Mouse (Mus musculus) bone marrow, adult 2 months (tissue): Measurements from ENCODE around the gene Axin1. TPM values are rescaled to one million over a fixed set of nuclear protein-coding genes. Genes with fewer than 3 reads are reported as not detected.
"Not testable (repeated sequence)": the region's sequence is repeated elsewhere in the genome, so short reads cannot be mapped to it uniquely, and the experiment has no call there.

Source experiments
- H3K27ac ChIP-seq: fragments of 200-500 bp; 2 replicates; pipeline ENCODE4 v1.5.1; 2012; ENCODE audit warnings: low read depth, mild to moderate bottlenecking, control low read depth, inconsistent platforms, low read length; ENCODE audit not compliant: control insufficient read depth, poor library complexity, insufficient read depth
- H3K4me1 ChIP-seq: fragments of 200-500 bp; 2 replicates; pipeline ENCODE4 v1.6.1; 2011; ENCODE audit warnings: low read length; ENCODE audit not compliant: control insufficient read depth, insufficient read depth
- H3K4me3 ChIP-seq: fragments of 200-500 bp; replicated peaks from 2 replicates; pipeline ENCODE3; 2011; ENCODE audit warnings: mild to moderate bottlenecking, low read depth, low read length, control low read depth; ENCODE audit not compliant: control insufficient read depth
- CTCF ChIP-seq: fragments of 200-500 bp; IDR thresholded peaks from 2 replicates; pipeline ENCODE4 v1.5.1; 2011; ENCODE audit warnings: low read length, control low read depth; ENCODE audit not compliant: control insufficient read depth, insufficient read depth
- POLR2A ChIP-seq: fragments of 200-500 bp; IDR thresholded peaks from 2 replicates; pipeline ENCODE4 v1.6.1; 2011; ENCODE audit warnings: low read depth, mild to moderate bottlenecking, control low read depth, low read length, borderline replicate concordance; ENCODE audit not compliant: control insufficient read depth
- WGBS: fragments of 180-500 bp; shearing (Covaris S2); methylation state at CpG from one replicate; pipeline ENCODE4 v1.1.7; 2018; 5-methylcytosine and 5-hydroxymethylcytosine counted together
- polyA plus RNA-seq: library from polyadenylated mRNA; stranded (reverse); fragments of >200 nt; gene quantifications from 2 replicates; pipeline ENCODE4 v1.2.4, GENCODE M21; 2011; ENCODE audit warnings: low replicate concordance; ENCODE audit not compliant: missing spikeins, insufficient read depth, insufficient read length

Axin1 gene
- polyA plus RNA-seq: 21.7 and 23.1 TPM in 2 replicates

GRCm38 (mm10) chr17:26138239-26138836 is at the start of gene Axin1:
TSS of gene Axin1 (plus strand) at chr17:26138688.
- WGBS: under 1% methylated on average over 42 of the region's 42 CpGs
- Histone ChIP-seq H3K27ac (peak within 1 kb of the TSS; percentile 83), H3K4me1 (peaks cover 3% of the 10 kb centered on the region; the same call in 1 of the 2 replicates), H3K4me3 (peak within 1 kb of the TSS; percentile 92)
- peak; percentile 37; the same call in 1 of the 2 replicates for TF ChIP-seq POLR2A
- peak; percentile 30; the same call in 1 of the 2 replicates for TF ChIP-seq CTCF

- TF ChIP-seq CTCF (peak; percentile 83), POLR2A (no peak)
- under 1% methylated on average over 32 of the region's 32 CpGs for WGBS
- no peak within 1 kb of the TSS for H3K27ac ChIP-seq
Measured at GRCm38 (mm10) chr17:26089905-26090632, 48.4 kb upstream of the Axin1 start, which contains the start of gene Decr2. TSS of gene Decr2 (minus strand) at chr17:26090337.

GRCm38 (mm10) chr17:26094531-26095110 is 43.9 kb upstream of the Axin1 start:
- Histone ChIP-seq H3K27ac (peak overlapping the region; percentile 55; the same call in 1 of the 2 replicates), H3K4me3 (peak overlapping the region; percentile 58), H3K4me1 (no peaks in the 10 kb centered on the region; the same call in 1 of the 2 replicates)
- WGBS: 42% methylated on average over 9 of the region's 9 CpGs
- TF ChIP-seq CTCF (no peak), POLR2A (no peak)

More at GRCm38 (mm10) chr17:26089905-26090632, 48.4 kb upstream of the Axin1 start, which contains the start of gene Decr2:
- Histone ChIP-seq H3K4me1 (no peaks in the 10 kb centered on the region; the same call in 1 of the 2 replicates), H3K4me3 (peak within 1 kb of the TSS; percentile 85)

- Histone ChIP-seq H3K4me3 (peak within 1 kb of the TSS; percentile 58), H3K4me1 (no peaks in the 10 kb centered on the region; the same call in 1 of the 2 replicates), H3K27ac (peak within 1 kb of the TSS; percentile 55; the same call in 1 of the 2 replicates)
- TF ChIP-seq CTCF (no peak), POLR2A (peak; percentile 40; the same call in 1 of the 2 replicates)
- WGBS: 2% methylated on average over 47 of the region's 47 CpGs
Measured at GRCm38 (mm10) chr17:26095121-26095740, 43.3 kb upstream of the Axin1 start, which contains the start of gene Nme4. TSS of gene Nme4 (minus strand) at chr17:26095602.

GRCm38 (mm10) chr17:26098461-26098860 is 40.0 kb upstream of the Axin1 start:
- TF ChIP-seq POLR2A (no peak), CTCF (no peak)
- 82% methylated on average over 7 of the region's 7 CpGs for WGBS
- no peak overlapping the region for H3K27ac ChIP-seq
- H3K4me1 ChIP-seq: no peaks in the 10 kb centered on the region; the same call in 1 of the 2 replicates
- no peak overlapping the region for H3K4me3 ChIP-seq

- 46% methylated on average over 3 of the region's 3 CpGs for WGBS
- H3K4me1 ChIP-seq, H3K4me3 ChIP-seq, H3K27ac ChIP-seq: not testable (repeated sequence)
Measured at GRCm38 (mm10) chr17:26099316-26099715, 39.2 kb upstream of the Axin1 start.

GRCm38 (mm10) chr17:26100166-26100565 is 38.3 kb upstream of the Axin1 start:
- Histone ChIP-seq H3K4me1 (no peaks in the 10 kb centered on the region; the same call in 1 of the 2 replicates), H3K4me3 (no peak overlapping the region), H3K27ac (no peak overlapping the region)
- no peak for TF ChIP-seq CTCF
- no peak for TF ChIP-seq POLR2A
- 47% methylated on average over 2 of the region's 2 CpGs for WGBS

GRCm38 (mm10) chr17:26101478-26101877 is 37.0 kb upstream of the Axin1 start:
- no peak for TF ChIP-seq POLR2A
- no peak for TF ChIP-seq CTCF
- 69% methylated on average over 4 of the region's 4 CpGs for WGBS
- no peak overlapping the region for H3K27ac ChIP-seq

More at GRCm38 (mm10) chr17:26101478-26101877, 37.0 kb upstream of the Axin1 start:
- no peak overlapping the region for H3K4me3 ChIP-seq
- no peaks in the 10 kb centered on the region; the same call in 1 of the 2 replicates for H3K4me1 ChIP-seq
